Mouse (Mus musculus): ENCODE results near the gene Frat2. TPM values are rescaled to one million over a fixed set of nuclear protein-coding genes. Genes with fewer than 3 reads are reported as not detected.

Gene Frat2
- polyA plus RNA-seq, 2 experiments: 3.4 to 5.2 TPM

DNA sequence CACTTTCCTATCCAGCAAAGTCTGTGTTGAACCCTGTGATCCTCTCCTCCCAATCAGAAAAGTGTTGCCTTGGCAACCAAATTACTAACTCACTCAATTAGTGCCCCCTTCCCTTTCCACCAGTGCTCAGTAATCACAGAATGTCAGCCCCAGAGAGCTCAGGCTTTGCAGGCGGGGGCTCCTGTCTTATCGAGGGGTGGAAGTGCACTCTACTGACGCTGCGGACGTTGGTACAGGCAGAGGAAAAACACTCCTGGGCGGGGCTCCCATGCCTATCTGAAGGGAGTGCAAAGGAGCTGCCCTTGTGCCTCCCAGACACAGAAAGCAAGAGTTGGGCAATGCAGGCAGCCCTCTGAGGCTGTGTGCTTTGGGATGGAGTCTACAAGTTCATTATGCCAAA is 12.1 kb downstream of the Frat2 start:
- H3K9ac ChIP-seq (replicated peaks): peak overlapping the region; percentile 46
- no peaks in the 10 kb centered on the region for H3K36me3 ChIP-seq (replicated peaks; ENCODE audit: control insufficient read depth, insufficient read depth, low read depth)
- H3K27ac ChIP-seq: peak overlapping the region; percentile 94
- no peaks in the 10 kb centered on the region for H3K27me3 ChIP-seq (ENCODE audit: control insufficient read depth, insufficient read depth, low read length)
- 0% methylated on average over 6 of the region's 6 CpGs for WGBS (ENCODE audit: insufficient replicate concordance)
- DNase-seq (ENCODE audit: low read depth in 3 of 3, low spot score in 3 of 3): peak; percentile 85 to 88 (median 86)
- H3K4me2 ChIP-seq (ENCODE audit: low read depth): peak overlapping the region; percentile 59
- ATAC-seq (ENCODE audit: insufficient read depth): peak; percentile 86
- TF ChIP-seq CTCF (IDR thresholded peaks at IDR 0.05; ENCODE audit: low read depth): no peak
- TF ChIP-seq EP300 (IDR thresholded peaks at IDR 0.05; ENCODE audit: low read depth): peak; percentile 82
- peak overlapping the region; percentile 10 to 39; a peak in 3 of 4 replicates for H3K4me3 ChIP-seq (ENCODE audit: insufficient read depth in 1 of 2, low read depth in 2 of 2, low read length in 2 of 2)
- H3K4me1 ChIP-seq (replicated peaks; ENCODE audit: control insufficient read depth in 2 of 2, insufficient read depth in 2 of 2, low read length in 1 of 2): peaks cover 67 to 77% of the 10 kb centered on the region in 2 experiments
- H3K9me3 ChIP-seq (ENCODE audit: control insufficient read depth, low read length): no peaks in the 10 kb centered on the region

DNA sequence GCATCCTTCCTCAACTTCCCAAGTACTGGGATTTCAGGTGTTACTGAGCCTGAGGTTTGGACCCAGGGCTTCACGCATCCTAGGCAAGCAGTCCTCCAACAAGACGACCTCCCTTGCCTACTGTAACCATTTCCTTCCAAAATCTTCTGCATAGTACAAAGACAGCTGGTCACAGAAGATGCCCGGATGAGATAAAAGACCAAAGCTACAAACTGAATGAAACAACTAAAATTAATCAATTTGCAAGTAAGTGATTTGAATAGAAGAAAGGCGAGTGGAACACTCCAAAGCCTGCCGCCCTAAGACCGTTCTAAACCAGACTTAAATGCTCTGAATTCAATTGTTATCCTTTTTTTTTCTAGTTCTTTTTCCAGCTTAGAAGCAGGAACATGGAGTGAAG is 12.5 kb downstream of the Frat2 start:
- Histone ChIP-seq H3K9me3 (ENCODE audit: control insufficient read depth, low read length) (no peaks in the 10 kb centered on the region), H3K4me2 (ENCODE audit: low read depth) (peak overlapping the region; percentile 59), H3K27me3 (ENCODE audit: control insufficient read depth, insufficient read depth, low read length) (no peaks in the 10 kb centered on the region), H3K36me3 (replicated peaks; ENCODE audit: control insufficient read depth, insufficient read depth, low read depth) (no peaks in the 10 kb centered on the region), H3K27ac (peak overlapping the region; percentile 94), H3K4me3 (ENCODE audit: insufficient read depth in 1 of 2, low read depth in 2 of 2, low read length in 2 of 2) (peak overlapping the region in 1 of 2 experiments; percentile 39; a peak in 2 of 4 replicates), H3K9ac (replicated peaks) (peak overlapping the region; percentile 46), H3K4me1 (replicated peaks; ENCODE audit: control insufficient read depth in 2 of 2, insufficient read depth in 2 of 2, low read length in 1 of 2) (peaks cover 66 to 76% of the 10 kb centered on the region in 2 experiments)
- TF ChIP-seq CTCF (IDR thresholded peaks at IDR 0.05; ENCODE audit: low read depth) (no peak), EP300 (IDR thresholded peaks at IDR 0.05; ENCODE audit: low read depth) (no peak)
- DNase-seq (ENCODE audit: low read depth in 3 of 3, low spot score in 3 of 3) (no peak), ATAC-seq (ENCODE audit: insufficient read depth) (no peak)
- 39% methylated on average over 6 of the region's 6 CpGs for WGBS (ENCODE audit: insufficient replicate concordance)

DNA sequence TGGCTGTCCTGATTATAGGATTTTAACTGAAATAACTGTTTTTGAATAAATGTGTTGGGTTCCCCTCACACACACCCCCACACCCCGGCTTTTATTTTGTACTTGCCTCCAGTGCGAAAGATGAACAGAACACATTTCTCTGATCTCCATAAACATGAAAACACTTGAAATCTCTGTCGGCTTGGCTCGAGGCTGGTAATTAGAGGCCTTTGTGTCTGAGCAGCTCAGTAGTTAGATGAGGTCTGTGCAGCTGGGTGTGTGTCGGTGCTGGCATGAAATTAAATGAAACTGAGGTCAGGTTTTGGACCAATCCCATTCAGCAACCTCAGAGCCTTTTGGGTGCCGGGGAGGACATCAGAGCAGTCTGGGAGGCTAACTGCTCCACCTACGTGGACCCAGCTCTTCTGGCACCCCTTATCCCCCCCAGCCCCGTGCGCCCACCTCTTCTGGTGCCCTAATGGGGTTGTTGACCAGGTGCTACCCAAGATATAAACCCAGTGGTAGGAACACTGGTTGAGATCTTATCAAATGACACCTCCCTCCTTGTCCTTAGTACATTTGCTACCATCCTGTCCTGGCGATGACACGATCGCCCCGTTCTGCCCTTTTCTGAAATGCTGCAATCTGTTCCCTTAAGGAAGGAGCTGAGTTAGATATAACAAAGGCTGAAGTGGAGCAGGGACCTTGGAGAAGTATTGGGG is 15.3 kb downstream of the Frat2 start:
- DNase-seq (ENCODE audit: low read depth in 3 of 3, low spot score in 3 of 3) (no peak), ATAC-seq (ENCODE audit: insufficient read depth) (no peak)
- H3K9ac ChIP-seq (replicated peaks): peak overlapping the region; percentile 18; the same call in 1 of the 2 replicates
- H3K4me1 ChIP-seq (replicated peaks; ENCODE audit: control insufficient read depth in 2 of 2, insufficient read depth in 2 of 2, low read length in 1 of 2): peaks cover 51 to 56% of the 10 kb centered on the region in 2 experiments
- TF ChIP-seq EP300 (IDR thresholded peaks at IDR 0.05; ENCODE audit: low read depth) (peak; percentile 37; the same call in 1 of the 2 replicates), CTCF (IDR thresholded peaks at IDR 0.05; ENCODE audit: low read depth) (no peak)
- H3K4me2 ChIP-seq (ENCODE audit: low read depth): peak overlapping the region; percentile 99
- no peaks in the 10 kb centered on the region for H3K27me3 ChIP-seq (ENCODE audit: control insufficient read depth, insufficient read depth, low read length)
- peak overlapping the region; percentile 12 to 94; a peak in 3 of 4 replicates for H3K4me3 ChIP-seq (ENCODE audit: insufficient read depth in 1 of 2, low read depth in 2 of 2, low read length in 2 of 2)
- 42% methylated on average over 13 of the region's 13 CpGs for WGBS (ENCODE audit: insufficient replicate concordance)
- no peaks in the 10 kb centered on the region for H3K9me3 ChIP-seq (ENCODE audit: control insufficient read depth, low read length)
- no peaks in the 10 kb centered on the region for H3K36me3 ChIP-seq (replicated peaks; ENCODE audit: control insufficient read depth, insufficient read depth, low read depth)
- peak overlapping the region; percentile 14; the same call in 1 of the 2 replicates for H3K27ac ChIP-seq

DNA sequence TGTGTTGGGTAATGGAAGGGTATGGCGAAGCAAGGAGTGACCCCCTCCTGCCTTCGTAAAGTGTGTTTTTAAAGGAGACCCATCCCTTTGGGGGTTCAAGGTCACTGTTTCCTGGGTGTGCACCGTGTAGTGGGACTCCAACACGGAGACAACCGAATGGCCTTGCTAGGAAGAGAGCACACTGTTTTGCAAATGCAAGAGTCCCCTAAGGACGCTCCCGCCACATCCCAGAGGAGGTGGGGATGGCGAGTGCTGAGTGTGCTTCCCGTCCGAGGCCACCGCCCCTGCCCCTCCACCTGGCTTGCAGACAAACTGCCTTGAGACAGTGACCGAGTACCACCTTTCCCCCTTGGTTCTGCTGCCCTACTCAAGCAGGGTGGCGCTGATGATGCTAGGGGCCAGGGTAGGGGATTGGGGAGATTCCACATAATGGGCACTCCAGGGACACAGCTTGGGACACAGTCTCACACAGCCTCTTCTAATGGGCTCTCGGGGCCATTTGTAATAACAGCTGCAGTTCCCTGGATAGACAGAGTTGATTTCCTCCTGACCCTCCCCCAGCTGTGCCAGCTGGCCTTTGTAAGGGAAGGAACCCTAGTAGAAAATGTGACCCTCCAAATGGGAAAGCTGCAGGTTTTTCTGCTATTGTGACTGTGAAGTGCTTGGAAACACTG is 16.1 kb downstream of the Frat2 start:
- no peaks in the 10 kb centered on the region for H3K27me3 ChIP-seq (ENCODE audit: control insufficient read depth, insufficient read depth, low read length)
- H3K36me3 ChIP-seq (replicated peaks; ENCODE audit: control insufficient read depth, insufficient read depth, low read depth): no peaks in the 10 kb centered on the region
- peak overlapping the region; percentile 51 for H3K27ac ChIP-seq
- H3K4me1 ChIP-seq (replicated peaks; ENCODE audit: control insufficient read depth in 2 of 2, insufficient read depth in 2 of 2, low read length in 1 of 2): peaks cover 43 to 48% of the 10 kb centered on the region in 2 experiments
- 14% methylated on average over 14 of the region's 14 CpGs for WGBS (ENCODE audit: insufficient replicate concordance)
- DNase-seq (ENCODE audit: low read depth in 3 of 3, low spot score in 3 of 3) (no peak), ATAC-seq (ENCODE audit: insufficient read depth) (no peak)
- peak overlapping the region; percentile 88 for H3K9ac ChIP-seq (replicated peaks)
- no peaks in the 10 kb centered on the region for H3K9me3 ChIP-seq (ENCODE audit: control insufficient read depth, low read length)
- peak overlapping the region; percentile 81 to 94 for H3K4me3 ChIP-seq (ENCODE audit: insufficient read depth in 1 of 2, low read depth in 2 of 2, low read length in 2 of 2)
- TF ChIP-seq CTCF (IDR thresholded peaks at IDR 0.05; ENCODE audit: low read depth): 0 out of 2 replicates have a peak, but pooled peaks have one; percentile 19
- no peak for TF ChIP-seq EP300 (IDR thresholded peaks at IDR 0.05; ENCODE audit: low read depth)
- H3K4me2 ChIP-seq (ENCODE audit: low read depth): peak overlapping the region; percentile 99

DNA sequence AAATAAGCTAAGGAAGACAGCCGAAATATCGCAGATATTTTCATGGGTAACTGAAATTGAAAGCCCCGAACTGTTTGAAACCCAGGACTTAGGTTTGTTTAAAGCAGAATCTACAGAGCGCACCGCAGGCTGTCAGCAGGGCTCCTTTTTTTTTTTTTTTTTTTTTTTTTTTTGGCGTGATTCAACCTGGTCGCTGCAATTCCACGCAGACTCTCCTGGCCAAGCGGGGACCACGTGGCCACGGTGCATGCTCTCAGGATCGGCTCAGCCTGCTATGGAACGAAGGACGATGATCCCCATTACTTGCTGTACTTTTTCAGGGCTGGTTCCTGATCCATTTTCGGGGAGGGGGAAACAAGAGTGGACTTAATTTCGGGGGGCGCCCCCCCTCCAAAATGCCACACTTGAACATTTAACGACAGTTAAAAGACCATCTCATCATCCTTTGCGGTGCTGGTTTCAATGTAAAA is 16.8 kb downstream of the Frat2 start:
- Histone ChIP-seq H3K9me3 (ENCODE audit: control insufficient read depth, low read length) (no peaks in the 10 kb centered on the region), H3K36me3 (replicated peaks; ENCODE audit: control insufficient read depth, insufficient read depth, low read depth) (no peaks in the 10 kb centered on the region), H3K4me3 (ENCODE audit: insufficient read depth in 1 of 2, low read depth in 2 of 2, low read length in 2 of 2) (peak overlapping the region; percentile 81 to 94), H3K4me2 (ENCODE audit: low read depth) (peak overlapping the region; percentile 99), H3K9ac (replicated peaks) (peak overlapping the region; percentile 88), H3K27me3 (ENCODE audit: control insufficient read depth, insufficient read depth, low read length) (no peaks in the 10 kb centered on the region), H3K27ac (peak overlapping the region; percentile 68), H3K4me1 (replicated peaks; ENCODE audit: control insufficient read depth in 2 of 2, insufficient read depth in 2 of 2, low read length in 1 of 2) (peaks cover 37 to 41% of the 10 kb centered on the region in 2 experiments)
- TF ChIP-seq EP300 (IDR thresholded peaks at IDR 0.05; ENCODE audit: low read depth) (no peak), CTCF (IDR thresholded peaks at IDR 0.05; ENCODE audit: low read depth) (no peak)
- DNase-seq (ENCODE audit: low read depth in 3 of 3, low spot score in 3 of 3) (no peak), ATAC-seq (ENCODE audit: insufficient read depth) (no peak)
- under 1% methylated on average over 19 of the region's 19 CpGs for WGBS (ENCODE audit: insufficient replicate concordance)
